Mouse (Mus musculus) naive thymus-derived CD4-positive, alpha-beta T cell, adult 5 months (primary cell): ENCODE results near the gene Pym1. TPM values are rescaled to one million over a fixed set of nuclear protein-coding genes. Genes with fewer than 3 reads are reported as not detected.

Experiments
- polyA plus RNA-seq: library from polyadenylated mRNA; unstranded; fragments of 100-300 nt; shearing (Covaris generic); gene quantifications from one replicate; pipeline ENCODE4 v1.2.1, GENCODE M21; 2017

Gene Pym1
- 31.8 TPM for polyA plus RNA-seq

GRCm38 (mm10) chr10:128747646-128748251 is at the start of gene Pym1:
Gene Pym1, plus strand, starts transcription at chr10:128747889.

GRCm38 (mm10) chr10:128703895-128704294 is 43.8 kb upstream of the Pym1 start, which contains the start of gene Pmel:
Gene Pmel, plus strand, starts transcription at chr10:128704195.

GRCm38 (mm10) chr10:128704491-128705316 is 43.0 kb upstream of the Pym1 start, which contains the start of gene Cdk2:
Gene Cdk2, minus strand, starts transcription at chr10:128705031.

GRCm38 (mm10) chr10:128744680-128745601 is 2.7 kb upstream of the Pym1 start, which contains the start of gene Dgka:
Gene Dgka, minus strand, starts transcription at chr10:128744855.

GRCm38 (mm10) chr10:128790398-128791124 is 42.9 kb downstream of the Pym1 start, which contains the start of gene Mmp19:
Gene Mmp19, plus strand, starts transcription at chr10:128790910.

GRCm38 (mm10) chr10:128803771-128804270 is 56.1 kb downstream of the Pym1 start, which contains the start of gene Dnajc14:
Gene Dnajc14, plus strand, starts transcription at chr10:128804062.

GRCm38 (mm10) chr10:128804271-128805091 is 56.8 kb downstream of the Pym1 start, which contains the start of gene Tmem198b:
Gene Tmem198b, minus strand, starts transcription at chr10:128804370.

Other genes with a start within 250 kb of the Pym1 start
- gene Myl6b, start 249.2 kb upstream of the Pym1 start, polyA plus RNA-seq, result 3.2 TPM
- gene Esyt1, start 222.0 kb upstream of the Pym1 start, polyA plus RNA-seq, result 269 TPM
- gene Zc3h10, start 200.1 kb upstream of the Pym1 start, polyA plus RNA-seq, result 32.4 TPM
- 2,874 TPM for gene Rpl41, start 198.6 kb upstream of the Pym1 start, polyA plus RNA-seq
- 27.6 TPM for gene Pa2g4, start 181.9 kb upstream of the Pym1 start, polyA plus RNA-seq
- 1.2 TPM for gene Erbb3, start 158.2 kb upstream of the Pym1 start, polyA plus RNA-seq
- 770 TPM for gene Rps26, start 121.1 kb upstream of the Pym1 start, polyA plus RNA-seq
- gene Ikzf4, start 101.9 kb upstream of the Pym1 start, polyA plus RNA-seq, result 7.6 TPM
- 18.4 TPM for gene Suox, start 73.8 kb upstream of the Pym1 start, polyA plus RNA-seq
- 26.5 TPM for gene Rab5b, start 51.6 kb upstream of the Pym1 start, polyA plus RNA-seq
- gene Pmel, start 43.7 kb upstream of the Pym1 start, polyA plus RNA-seq, result 6.4 TPM
- 36.7 TPM for gene Cdk2, start 42.9 kb upstream of the Pym1 start, polyA plus RNA-seq
- 1,128 TPM for gene Dgka, start 3.0 kb upstream of the Pym1 start, polyA plus RNA-seq
- gene Mmp19, start 43.0 kb downstream of the Pym1 start, polyA plus RNA-seq, result not detected
- gene Dnajc14, start 56.2 kb downstream of the Pym1 start, polyA plus RNA-seq, result 54.8 TPM
- 5.8 TPM for gene Tmem198b, start 56.5 kb downstream of the Pym1 start, polyA plus RNA-seq
- gene Sarnp, start 69.4 kb downstream of the Pym1 start, polyA plus RNA-seq, result 109 TPM
- gene Ormdl2, start 73.8 kb downstream of the Pym1 start, polyA plus RNA-seq, result 26.9 TPM
- gene Gdf11, start 143.8 kb downstream of the Pym1 start, polyA plus RNA-seq, result 1.2 TPM
- not detected for gene Cd63, start 153.1 kb downstream of the Pym1 start, polyA plus RNA-seq
- 8.4 TPM for gene Rdh5, start 175.0 kb downstream of the Pym1 start, polyA plus RNA-seq
- gene Bloc1s1, start 176.1 kb downstream of the Pym1 start, polyA plus RNA-seq, result 85.2 TPM
- 8.8 TPM for gene Itga7, start 185.9 kb downstream of the Pym1 start, polyA plus RNA-seq
- not detected for gene Mettl7b, start 213.1 kb downstream of the Pym1 start, polyA plus RNA-seq
- 0.12 TPM for gene Olfr9, start 241.5 kb downstream of the Pym1 start, polyA plus RNA-seq